Mouse (Mus musculus): ENCODE data around the gene Cdan1.

Gene Cdan1

GRCm38 (mm10) chr2:120849449-120850423 lies at the start of gene Cdan1:
Cdan1 (minus strand) TSS chr2:120850128.
- DNase-seq (ENCODE audit: low spot score): no peak

- DNase-seq (ENCODE audit: low spot score): no peak
Observed at GRCm38 (mm10) chr2:120896361-120896760, 46.4 kb upstream of the Cdan1 start.

GRCm38 (mm10) chr2:120887601-120888000 lies 37.7 kb upstream of the Cdan1 start:
- no peak for DNase-seq (ENCODE audit: low spot score)

- DNase-seq (ENCODE audit: low spot score): no peak
Observed at GRCm38 (mm10) chr2:120873192-120873591, 23.3 kb upstream of the Cdan1 start.

GRCm38 (mm10) chr2:120871447-120872336 lies 21.8 kb upstream of the Cdan1 start:
- DNase-seq (ENCODE audit: low spot score): no peak

GRCm38 (mm10) chr2:120867336-120867735 lies 17.4 kb upstream of the Cdan1 start:
- no peak for DNase-seq (ENCODE audit: low spot score)

- no peak for DNase-seq (ENCODE audit: low spot score)
Observed at GRCm38 (mm10) chr2:120866561-120866960, 16.6 kb upstream of the Cdan1 start.

GRCm38 (mm10) chr2:120863389-120863788 lies 13.5 kb upstream of the Cdan1 start:
- DNase-seq (ENCODE audit: low spot score): no peak

- no peak for DNase-seq (ENCODE audit: low spot score)
Observed at GRCm38 (mm10) chr2:120860699-120861098, 10.8 kb upstream of the Cdan1 start.

- DNase-seq (ENCODE audit: low spot score): no peak
Observed at GRCm38 (mm10) chr2:120858131-120858530, 8.2 kb upstream of the Cdan1 start.

GRCm38 (mm10) chr2:120853151-120853550 lies 3.2 kb upstream of the Cdan1 start:
- DNase-seq (ENCODE audit: low spot score): no peak

GRCm38 (mm10) chr2:120852626-120853025 lies 2.7 kb upstream of the Cdan1 start:
- DNase-seq (ENCODE audit: low spot score): no peak

- peak; percentile 98 for DNase-seq (ENCODE audit: low spot score)
Observed at GRCm38 (mm10) chr2:120850424-120851082, 625 bp upstream of the Cdan1 start, which contains the start of gene Ttbk2. Ttbk2 (minus strand) TSS chr2:120850604.

- no peak for DNase-seq (ENCODE audit: low spot score)
Observed at GRCm38 (mm10) chr2:120845280-120845679, 4.6 kb downstream of the Cdan1 start.

GRCm38 (mm10) chr2:120843990-120844389 lies 5.9 kb downstream of the Cdan1 start:
- DNase-seq (ENCODE audit: low spot score): no peak

- no peak for DNase-seq (ENCODE audit: low spot score)
Observed at GRCm38 (mm10) chr2:120841211-120841610, 8.7 kb downstream of the Cdan1 start.

- DNase-seq (ENCODE audit: low spot score): no peak
Observed at GRCm38 (mm10) chr2:120835167-120835566, 14.8 kb downstream of the Cdan1 start.

GRCm38 (mm10) chr2:120826936-120827638 lies 22.8 kb downstream of the Cdan1 start:
- no peak for DNase-seq (ENCODE audit: low spot score)

- no peak for DNase-seq (ENCODE audit: low spot score)
Observed at GRCm38 (mm10) chr2:120770265-120770935, 79.5 kb downstream of the Cdan1 start.

- no peak for DNase-seq (ENCODE audit: low spot score)
Observed at GRCm38 (mm10) chr2:120761922-120762321, 88.0 kb downstream of the Cdan1 start.

GRCm38 (mm10) chr2:120748041-120748440 lies 101.9 kb downstream of the Cdan1 start:
- DNase-seq (ENCODE audit: low spot score): no peak

Data from layer of hippocampus, adult 9-10 months (tissue).